Mouse (Mus musculus) liver, embryonic 15.5 days (tissue): ENCODE results near the gene Hpn. TPM values are rescaled to one million over a fixed set of nuclear protein-coding genes. Genes with fewer than 3 reads are reported as not detected.

Experiments used
- ATAC-seq: fragments of 200-750 bp; cut with Nextera tagmentation; 2 replicates; pipeline ENCODE4 v1.8.0; 2017; ENCODE audit warnings: moderate number of reproducible peaks, mild to moderate bottlenecking, moderate library complexity; ENCODE audit not compliant: insufficient read depth
- H3K27ac ChIP-seq: fragments of 300-500 bp; sonication (generic); replicated peaks from 2 replicates; pipeline ENCODE4 v1.5.1; 2015; ENCODE audit warnings: mild to moderate bottlenecking, inconsistent platforms
- H3K27me3 ChIP-seq: fragments of 300-500 bp; sonication (generic); 2 replicates; pipeline ENCODE4 v1.6.1; 2015; ENCODE audit warnings: mild to moderate bottlenecking, inconsistent platforms
- H3K36me3 ChIP-seq: fragments of 300-500 bp; sonication (generic); replicated peaks from 2 replicates; pipeline ENCODE4 v1.6.1; 2015; ENCODE audit warnings: moderate library complexity, mild to moderate bottlenecking, inconsistent platforms
- H3K4me1 ChIP-seq: fragments of 300-500 bp; sonication (generic); replicated peaks from 2 replicates; pipeline ENCODE4 v1.6.1; 2015; ENCODE audit warnings: inconsistent platforms
- H3K4me2 ChIP-seq: fragments of 300-500 bp; sonication (generic); 2 replicates; pipeline ENCODE4 v1.6.1; 2015; ENCODE audit warnings: moderate library complexity, mild to moderate bottlenecking, inconsistent platforms
- H3K4me3 ChIP-seq: fragments of 300-500 bp; sonication (generic); replicated peaks from 2 replicates; pipeline ENCODE4 v1.5.1; 2015; ENCODE audit warnings: mild to moderate bottlenecking, inconsistent platforms
- H3K9ac ChIP-seq: fragments of 300-500 bp; sonication (generic); 2 replicates; pipeline ENCODE4 v1.6.1; 2015; ENCODE audit warnings: moderate library complexity, mild to moderate bottlenecking, inconsistent platforms
- H3K9me3 ChIP-seq: fragments of 300-500 bp; sonication (generic); replicated peaks from 2 replicates; pipeline ENCODE4 v1.6.1; 2016; ENCODE audit warnings: inconsistent platforms
- WGBS: fragments of 180-500 bp; shearing (Covaris S2); methylation state at CpG from one replicate; pipeline ENCODE4 v1.1.7; 2015; ENCODE audit warnings: mixed read lengths; ENCODE audit not compliant: insufficient replicate concordance; 5-methylcytosine and 5-hydroxymethylcytosine counted together
- polyA plus RNA-seq: library from polyadenylated mRNA; unstranded; fragments of >200 nt; fragmentation: Nextera tagmentation; extraction: Ambion mirVana; gene quantifications from 2 replicates; pipeline ENCODE4 v1.2.1, GENCODE M21; 2015

Hpn gene
- polyA plus RNA-seq = 98.6 and 145 TPM in 2 replicates

- Histone ChIP-seq H3K27ac (peak within 1 kb of the TSS; percentile 82), H3K9me3 (no peaks in the 10 kb centered on the region), H3K27me3 (no peaks in the 10 kb centered on the region), H3K4me1 (peaks cover 37% of the 10 kb centered on the region), H3K4me2 (peak within 1 kb of the TSS; percentile 43), H3K4me3 (peak within 1 kb of the TSS; percentile 47), H3K9ac (0 out of 2 replicates have a peak within 1 kb of the TSS, but pooled peaks have one; percentile 11), H3K36me3 (no peaks in the 10 kb centered on the region)
- 25% methylated on average over 15 of the region's 15 CpGs for WGBS
- ATAC-seq = peak; percentile 79
These were observed at the start of gene Hpn for GRCm38 (mm10) chr7:31115182-31115581. Hpn (minus strand) TSS chr7:31115290.

DNA sequence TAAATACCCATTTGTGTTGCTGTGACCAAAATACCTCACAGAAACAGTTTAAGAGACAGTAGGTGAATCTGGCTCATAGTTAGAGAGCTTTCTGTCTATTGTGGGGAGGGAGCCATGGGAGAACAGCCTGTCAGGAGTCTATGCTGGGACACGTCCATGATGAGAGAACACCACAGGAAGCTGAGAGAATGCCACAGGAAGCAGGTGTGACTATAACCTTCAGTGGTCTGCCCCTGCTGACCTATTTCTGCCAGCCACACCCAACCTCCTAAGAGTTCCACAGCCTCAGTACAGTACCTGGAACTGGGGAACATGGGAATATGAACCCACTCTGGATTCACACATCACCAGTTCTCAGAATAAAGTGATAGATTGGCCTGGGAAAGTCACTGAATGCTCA lies 49.7 kb upstream of the Hpn start:
- Histone ChIP-seq H3K27me3 (no peaks in the 10 kb centered on the region), H3K9me3 (no peaks in the 10 kb centered on the region), H3K4me3 (no peak overlapping the region), H3K36me3 (no peaks in the 10 kb centered on the region), H3K9ac (no peak overlapping the region), H3K4me1 (peaks cover 6% of the 10 kb centered on the region; the same call in 1 of the 2 replicates), H3K4me2 (no peak overlapping the region), H3K27ac (no peak overlapping the region)
- ATAC-seq = no peak
- WGBS = 18% methylated on average over 1 of the region's 1 CpGs

DNA sequence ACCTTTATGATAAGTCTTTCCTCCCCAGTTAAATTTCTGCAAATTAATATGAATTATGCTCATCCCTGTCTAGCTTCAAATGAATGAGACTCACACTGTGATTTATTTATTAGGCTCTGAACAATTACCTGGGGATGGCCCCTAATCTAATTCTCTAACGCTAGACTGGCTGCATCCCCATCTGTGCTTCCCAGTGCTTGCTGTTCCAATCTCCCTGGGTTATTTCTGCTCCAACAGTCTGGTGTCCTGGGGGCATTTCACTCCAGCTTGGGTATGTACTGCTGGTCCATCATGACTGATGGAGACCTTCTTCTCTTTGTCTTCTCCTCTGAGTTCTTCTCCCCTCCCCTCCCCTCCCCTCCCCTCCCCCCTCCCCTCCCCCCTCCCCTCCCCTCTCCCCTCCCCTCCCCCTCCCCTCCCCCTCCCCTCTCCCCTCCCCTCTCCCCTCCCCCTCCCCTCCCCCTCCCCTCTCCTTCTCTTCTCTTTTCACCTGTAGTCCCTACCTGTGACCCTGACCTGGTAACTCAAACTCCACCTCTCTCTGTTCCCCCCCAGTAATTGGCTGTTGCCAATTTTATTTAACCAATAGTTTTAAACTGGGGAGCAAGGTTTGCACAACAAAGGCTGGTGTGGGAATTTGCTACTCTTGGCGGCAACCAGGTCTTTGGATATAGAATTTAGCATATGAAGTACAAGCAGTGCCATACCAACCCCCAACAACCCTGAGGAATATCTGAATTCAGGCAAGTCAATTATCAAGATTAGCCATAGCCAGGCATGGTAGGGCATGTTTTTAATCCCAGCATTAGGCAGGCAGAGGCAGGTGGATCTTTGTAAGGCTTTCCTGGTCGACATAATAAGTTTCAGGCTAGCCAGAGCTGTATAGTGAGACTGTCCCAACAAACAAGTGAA lies 48.8 kb upstream of the Hpn start:
- Histone ChIP-seq H3K9ac (no peak overlapping the region), H3K36me3 (no peaks in the 10 kb centered on the region), H3K27me3 (no peaks in the 10 kb centered on the region), H3K4me3 (no peak overlapping the region), H3K4me2 (no peak overlapping the region), H3K4me1 (peaks cover 6% of the 10 kb centered on the region; the same call in 1 of the 2 replicates), H3K9me3 (no peaks in the 10 kb centered on the region), H3K27ac (no peak overlapping the region)
- no peak for ATAC-seq
- WGBS = 41% methylated on average over 3 of the region's 3 CpGs

DNA sequence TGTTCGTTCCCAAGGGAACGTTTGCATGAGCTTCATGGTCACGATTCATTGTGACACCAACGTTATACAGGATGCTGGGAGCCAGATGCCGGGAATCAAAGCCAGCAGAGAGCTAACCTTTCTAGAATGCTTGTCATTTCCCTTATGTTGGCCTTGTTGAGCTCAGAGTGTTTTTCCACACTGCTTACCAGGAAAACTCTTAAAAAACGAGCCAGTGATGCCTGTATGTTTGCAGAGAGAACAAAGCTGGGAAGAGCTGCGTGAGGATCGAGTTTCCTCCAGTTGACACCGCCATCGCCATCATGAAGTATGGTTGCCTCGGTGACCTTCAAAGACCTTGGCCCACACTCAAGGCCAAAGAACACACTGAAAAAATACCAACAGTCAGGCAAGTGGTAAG lies 47.2 kb upstream of the Hpn start:
- no peaks in the 10 kb centered on the region for H3K36me3 ChIP-seq
- no peak overlapping the region for H3K27ac ChIP-seq
- H3K4me1 ChIP-seq = peaks cover 6% of the 10 kb centered on the region; the same call in 1 of the 2 replicates
- H3K9me3 ChIP-seq = no peaks in the 10 kb centered on the region
- H3K4me3 ChIP-seq = no peak overlapping the region
- 61% methylated on average over 11 of the region's 11 CpGs for WGBS
- no peak overlapping the region for H3K4me2 ChIP-seq
- no peak for ATAC-seq
- H3K9ac ChIP-seq = no peak overlapping the region
- H3K27me3 ChIP-seq = no peaks in the 10 kb centered on the region

GRCm38 (mm10) chr7:31161831-31162230 lies 46.7 kb upstream of the Hpn start:
- no peak for ATAC-seq

GRCm38 (mm10) chr7:31161246-31161645 lies 46.2 kb upstream of the Hpn start:
- Histone ChIP-seq H3K27ac (no peak overlapping the region), H3K9me3 (no peaks in the 10 kb centered on the region), H3K4me3 (no peak overlapping the region), H3K4me1 (peaks cover 6% of the 10 kb centered on the region; the same call in 1 of the 2 replicates), H3K36me3 (no peaks in the 10 kb centered on the region), H3K4me2 (no peak overlapping the region), H3K9ac (no peak overlapping the region), H3K27me3 (no peaks in the 10 kb centered on the region)
- ATAC-seq = no peak
- 36% methylated on average over 3 of the region's 3 CpGs for WGBS

More at GRCm38 (mm10) chr7:31161831-31162230, 46.7 kb upstream of the Hpn start:
- Histone ChIP-seq H3K4me1 (peaks cover 6% of the 10 kb centered on the region; the same call in 1 of the 2 replicates), H3K9me3 (no peaks in the 10 kb centered on the region), H3K27ac (no peak overlapping the region), H3K4me2 (no peak overlapping the region), H3K27me3 (no peaks in the 10 kb centered on the region), H3K9ac (no peak overlapping the region), H3K4me3 (no peak overlapping the region), H3K36me3 (no peaks in the 10 kb centered on the region)
- 36% methylated on average over 3 of the region's 3 CpGs for WGBS

DNA sequence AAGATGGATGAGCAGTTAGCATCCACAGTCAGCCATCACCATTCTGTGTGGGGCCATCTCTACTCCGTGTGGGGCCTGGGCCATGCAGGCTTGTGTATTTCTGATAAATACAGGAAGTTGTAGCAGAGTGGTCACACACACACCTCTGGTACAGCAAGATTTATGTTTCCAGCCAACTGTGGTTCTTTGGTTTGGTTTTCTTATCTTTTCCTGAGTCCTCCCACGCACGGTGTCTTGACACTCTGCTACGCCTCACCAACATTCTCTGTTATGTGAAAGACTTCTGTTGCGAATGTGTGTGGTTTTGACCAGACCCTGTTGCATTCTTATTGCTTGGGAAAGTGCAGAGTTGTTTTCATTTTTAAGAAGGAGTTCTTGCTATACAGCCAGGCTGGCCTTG lies 45.7 kb upstream of the Hpn start:
- H3K36me3 ChIP-seq = no peaks in the 10 kb centered on the region
- ATAC-seq = 0 out of 2 replicates have a peak, but pooled peaks have one; percentile 25
- H3K9me3 ChIP-seq = no peaks in the 10 kb centered on the region
- H3K27me3 ChIP-seq = no peaks in the 10 kb centered on the region
- 18% methylated on average over 5 of the region's 5 CpGs for WGBS
- peaks cover 6% of the 10 kb centered on the region; the same call in 1 of the 2 replicates for H3K4me1 ChIP-seq
- no peak overlapping the region for H3K4me3 ChIP-seq
- no peak overlapping the region for H3K27ac ChIP-seq
- no peak overlapping the region for H3K9ac ChIP-seq
- H3K4me2 ChIP-seq = no peak overlapping the region

GRCm38 (mm10) chr7:31156034-31156928 lies 41.2 kb upstream of the Hpn start:
- no peak overlapping the region; the same call in 1 of the 2 replicates for H3K4me3 ChIP-seq
- 0 out of 2 replicates have a peak, but pooled peaks have one; percentile 21 for ATAC-seq
- peaks cover 22% of the 10 kb centered on the region for H3K4me1 ChIP-seq
- no peaks in the 10 kb centered on the region for H3K9me3 ChIP-seq
- H3K36me3 ChIP-seq = no peaks in the 10 kb centered on the region
- H3K9ac ChIP-seq = no peak overlapping the region
- WGBS = 8% methylated on average over 19 of the region's 19 CpGs
- peak overlapping the region; percentile 49 for H3K4me2 ChIP-seq
- peak overlapping the region; percentile 72 for H3K27ac ChIP-seq
- H3K27me3 ChIP-seq = no peaks in the 10 kb centered on the region

GRCm38 (mm10) chr7:31155296-31156033 lies 40.4 kb upstream of the Hpn start, which contains the start of gene Gramd1a:
Gramd1a (minus strand) TSS chr7:31155896.
- Histone ChIP-seq H3K4me1 (peaks cover 26% of the 10 kb centered on the region), H3K9me3 (no peaks in the 10 kb centered on the region), H3K4me2 (peak within 1 kb of the TSS; percentile 49), H3K4me3 (no peak within 1 kb of the TSS; the same call in 1 of the 2 replicates), H3K27ac (peak within 1 kb of the TSS; percentile 72), H3K36me3 (no peaks in the 10 kb centered on the region), H3K9ac (no peak within 1 kb of the TSS), H3K27me3 (no peaks in the 10 kb centered on the region)
- WGBS = 47% methylated on average over 5 of the region's 5 CpGs
- no peak for ATAC-seq

DNA sequence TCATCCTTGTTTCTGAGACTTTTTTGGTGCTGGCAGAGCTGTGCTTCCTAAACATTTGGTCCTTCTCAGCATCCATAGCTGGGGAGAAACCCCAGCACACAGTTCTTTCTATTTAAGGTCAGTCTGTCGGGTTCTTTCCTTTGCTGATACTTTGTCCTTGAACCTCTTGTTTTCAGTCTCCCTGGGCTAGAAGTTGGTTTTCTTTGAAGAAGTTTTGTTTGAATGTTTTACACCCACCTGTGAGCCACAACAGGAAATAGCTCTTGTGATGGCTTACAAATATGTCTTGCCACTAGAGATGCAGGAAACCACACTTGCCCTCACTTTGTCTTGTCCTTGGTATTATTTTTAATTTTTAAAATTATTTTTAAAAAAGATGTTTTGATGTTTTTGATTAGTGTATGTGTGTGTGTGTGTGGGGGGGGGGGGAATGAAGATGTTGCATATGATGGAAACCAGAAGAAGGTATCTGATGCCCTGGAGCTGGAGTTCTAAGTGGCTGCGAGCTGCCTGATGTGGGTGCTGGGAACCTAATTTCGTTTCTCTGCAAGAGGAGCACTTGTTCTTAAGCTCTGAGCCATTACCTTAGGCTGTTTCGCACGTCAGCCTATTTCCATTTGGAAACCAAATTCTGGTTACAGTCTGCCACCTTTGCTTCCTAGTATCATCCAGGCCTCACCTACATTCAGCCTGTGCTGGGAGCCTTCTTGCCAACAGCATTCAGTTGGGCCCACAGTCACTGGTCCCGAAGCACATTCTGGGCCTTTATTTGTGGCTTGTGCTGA lies 38.6 kb upstream of the Hpn start:
- Histone ChIP-seq H3K4me3 (no peak overlapping the region), H3K9me3 (no peaks in the 10 kb centered on the region), H3K36me3 (no peaks in the 10 kb centered on the region), H3K4me2 (no peak overlapping the region), H3K4me1 (peaks cover 40% of the 10 kb centered on the region), H3K27ac (no peak overlapping the region), H3K9ac (no peak overlapping the region), H3K27me3 (no peaks in the 10 kb centered on the region)
- WGBS = 64% methylated on average over 6 of the region's 6 CpGs
- ATAC-seq = no peak
